9 mouse cellular contexts compared by ENCODE assay signal in the genomic region with DNA sequence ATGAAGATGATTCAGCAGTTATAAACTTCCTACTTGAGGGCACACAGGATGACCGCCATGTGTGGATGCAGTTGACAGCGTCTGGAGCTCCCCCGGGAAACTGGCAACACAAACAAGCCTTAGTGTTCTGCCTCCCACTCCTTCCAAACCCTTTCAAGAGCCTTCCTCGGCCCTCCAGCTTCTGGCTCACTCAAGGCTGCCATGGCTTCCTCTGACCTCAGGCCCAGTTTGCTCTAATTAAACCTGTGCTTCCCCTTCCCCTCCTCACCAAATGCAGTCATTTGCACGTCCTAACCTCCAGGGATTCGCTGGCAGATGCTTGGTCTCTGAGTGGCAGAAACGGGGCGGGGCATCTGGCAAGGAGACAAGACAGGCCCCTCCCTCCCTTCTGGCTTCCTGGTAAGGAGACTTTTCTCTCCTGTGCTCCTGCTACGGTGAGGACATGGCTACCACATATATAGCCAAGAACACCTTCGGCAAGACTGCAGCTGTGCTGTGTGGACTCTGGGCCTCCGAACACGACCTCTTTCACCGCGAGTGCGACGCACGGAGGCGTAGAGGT. TPM values are rescaled to one million over a fixed set of nuclear protein-coding genes. Genes with fewer than 3 reads are reported as not detected.
DNase-seq lines count a peak whose midpoint lies in the region.
"Had no signal": no experiment of that assay in that cellular context is flagged by ENCODE, and none has a peak within 500 bp of the region (broad histone marks: within the 10 kb centered on the region; RNA-seq: fewer than 3 reads in every experiment).

No protein-coding gene starts in this region.

- peak; percentile 12 for DNase-seq in kidney, postnatal 10 days
- no peak for DNase-seq in kidney, adult 9 months
- DNase-seq in cerebellum, postnatal 10 days: peak; percentile 87 to 89
- peak; percentile 21 for DNase-seq in heart, adult 8-10 months (ENCODE audit: low spot score)
- DNase-seq in lung, postnatal 4 days: peak; percentile 27 to 45
- DNase-seq in ovary, postnatal 36 days (ENCODE audit: low spot score): no peak
- DNase-seq in thymus, postnatal 14 days: no peak
- DNase-seq in thymus, postnatal 10 days (ENCODE audit: low spot score in 2 of 2): no peak

RNA-seq across cellular contexts. Expression of gene Ccdc175, which starts 13.2 kb away (rescaled TPM):
- not detected for total RNA-seq in heart, adult 8-10 months (2022)
- total RNA-seq: left cerebral cortex, postnatal 10 days had no signal

Comparison
In these comparisons a context has a peak if more than half of its experiments do, and no peak if none do; other contexts are left out.
1. DNase-seq: peak in kidney, postnatal 10 days (single experiment), cerebellum, postnatal 10 days (2 of 2), heart, adult 8-10 months (single experiment) and lung, postnatal 4 days (2 of 2); none in kidney, adult 9 months (single experiment), ovary, postnatal 36 days (single experiment), thymus, postnatal 14 days (single experiment) and thymus, postnatal 10 days (0 of 2).